Mouse (Mus musculus): ENCODE results near the gene Wscd1.

- TF ChIP-seq CTCF (IDR thresholded peaks at IDR 0.05; ENCODE audit: low read depth) (no peak), EP300 (IDR thresholded peaks at IDR 0.05; ENCODE audit: low read depth) (no peak)
These were observed 11.1 kb upstream of the Wscd1 start for GRCm38 (mm10) chr11:71738501-71739045.
